Mouse (Mus musculus) limb, embryonic 14.5 days (tissue): ENCODE results near the gene Prrt3. TPM values are rescaled to one million over a fixed set of nuclear protein-coding genes. Genes with fewer than 3 reads are reported as not detected.

ENCODE experiments used
- ATAC-seq: fragments of 200-750 bp; cut with Nextera tagmentation; 2 replicates; pipeline ENCODE4 v1.8.0; 2017; ENCODE audit warnings: low read depth, moderate number of reproducible peaks, moderate TSS enrichment; ENCODE audit not compliant: low FRiP score
- DNase-seq: peaks from one replicate; pipeline ENCODE4 v3.0.0-alpha.2; 2015; ENCODE audit warnings: low spot score
- H3K27ac ChIP-seq: fragments of 300-500 bp; sonication (generic); replicated peaks from 2 replicates; pipeline ENCODE4 v1.5.1; 2014; ENCODE audit warnings: low read depth, mild to moderate bottlenecking, low read length, moderate library complexity, mixed read lengths
- H3K27me3 ChIP-seq: fragments of 300-500 bp; sonication (generic); 2 replicates; pipeline ENCODE4 v1.6.1; 2014; ENCODE audit warnings: low read length, mixed read lengths; ENCODE audit not compliant: control insufficient read depth, insufficient read depth
- H3K36me3 ChIP-seq: fragments of 300-500 bp; sonication (generic); 2 replicates; pipeline ENCODE4 v1.6.1; 2014; ENCODE audit warnings: mild to moderate bottlenecking, low read length, moderate library complexity, mixed read lengths; ENCODE audit not compliant: control insufficient read depth, insufficient read depth
- H3K4me1 ChIP-seq: fragments of 300-500 bp; sonication (generic); 2 replicates; pipeline ENCODE4 v1.6.1; 2014; ENCODE audit warnings: antibody characterized with exemption, low read length, mixed read lengths; ENCODE audit not compliant: control insufficient read depth, insufficient read depth
- H3K4me2 ChIP-seq: fragments of 300-500 bp; sonication (generic); replicated peaks from 2 replicates; pipeline ENCODE4 v1.6.1; 2014; ENCODE audit warnings: low read depth, mild to moderate bottlenecking, low read length, moderate library complexity; ENCODE audit not compliant: severe bottlenecking
- H3K4me3 ChIP-seq: fragments of 300-500 bp; sonication (generic); replicated peaks from 2 replicates; pipeline ENCODE4 v1.5.1; 2014; ENCODE audit warnings: low read length
- H3K9ac ChIP-seq: fragments of 300-500 bp; sonication (generic); 2 replicates; pipeline ENCODE4 v1.6.1; 2014; ENCODE audit warnings: mild to moderate bottlenecking, low read depth, low read length, moderate library complexity; ENCODE audit not compliant: severe bottlenecking
- H3K9me3 ChIP-seq: fragments of 300-500 bp; sonication (generic); 2 replicates; pipeline ENCODE4 v1.6.1; 2016; ENCODE audit warnings: low read length; ENCODE audit not compliant: control insufficient read depth
- POLR2A ChIP-seq: fragments of 200-500 bp; IDR thresholded peaks from 2 replicates; pipeline ENCODE4 v1.8.0; 2012; ENCODE audit warnings: inconsistent platforms, mild to moderate bottlenecking, moderate library complexity, borderline replicate concordance; ENCODE audit not compliant: insufficient read depth, insufficient read length; ENCODE audit errors: extremely low read depth
- WGBS: fragments of 180-500 bp; shearing (Covaris S2); extraction: QIAGEN DNeasy Blood & Tissue Kit; methylation state at CpG from one replicate; pipeline ENCODE4 v1.1.7; 2014; 5-methylcytosine and 5-hydroxymethylcytosine counted together
- polyA plus RNA-seq, 2 experiments: library from polyadenylated mRNA; depleted of rRNA in 1 of 2; stranded (reverse) in 1 of 2; unstranded in 1 of 2; fragments of >200 nt; fragmentation: Nextera tagmentation in 1 of 2; extraction: Ambion mirVana in 1 of 2; gene quantifications; 2 replicates each; pipeline versions ENCODE4 v1.2.1 to v1.2.3; 2012 to 2014

Gene Prrt3
- polyA plus RNA-seq, 2 experiments: 0.36 to 0.73 TPM

GRCm38 (mm10) chr6:113472061-113472460 is 29.7 kb downstream of the Prrt3 start:
- no peak overlapping the region for H3K27ac ChIP-seq
- H3K9me3 ChIP-seq: no peaks in the 10 kb centered on the region
- 0 out of 2 replicates have a peak overlapping the region, but pooled peaks have one; percentile 2 for H3K4me3 ChIP-seq
- peaks cover 3% of the 10 kb centered on the region; the same call in 1 of the 2 replicates for H3K4me1 ChIP-seq
- H3K36me3 ChIP-seq: no peaks in the 10 kb centered on the region
- ATAC-seq (no peak), DNase-seq (no peak)
- H3K27me3 ChIP-seq: peaks cover 11% of the 10 kb centered on the region
- H3K4me2 ChIP-seq: peak overlapping the region; percentile 30; the same call in 1 of the 2 replicates
- 60% methylated on average over 10 of the region's 10 CpGs for WGBS
- no peak overlapping the region for H3K9ac ChIP-seq
- TF ChIP-seq POLR2A: no peak

- no peak for DNase-seq
- peak within 1 kb of the TSS; percentile 2; the same call in 1 of the 2 replicates for H3K4me3 ChIP-seq
- no peak for ATAC-seq
- H3K4me2 ChIP-seq: peak within 1 kb of the TSS; percentile 30
- no peak within 1 kb of the TSS for H3K27ac ChIP-seq
- 20% methylated on average over 12 of the region's 12 CpGs for WGBS
- H3K27me3 ChIP-seq: peaks cover 11% of the 10 kb centered on the region
- TF ChIP-seq POLR2A: no peak
- H3K4me1 ChIP-seq: peaks cover 3% of the 10 kb centered on the region; the same call in 1 of the 2 replicates
- peak within 1 kb of the TSS; percentile 50; the same call in 1 of the 2 replicates for H3K9ac ChIP-seq
- no peaks in the 10 kb centered on the region for H3K9me3 ChIP-seq
- H3K36me3 ChIP-seq: no peaks in the 10 kb centered on the region
Observed at GRCm38 (mm10) chr6:113471297-113471936, 30.3 kb downstream of the Prrt3 start, which contains the start of gene Il17rc. Gene Il17rc, plus strand, starts transcription at chr6:113471427.

- Histone ChIP-seq H3K36me3 (no peaks in the 10 kb centered on the region), H3K9ac (peak overlapping the region; percentile 52), H3K27me3 (peaks cover 11% of the 10 kb centered on the region), H3K9me3 (no peaks in the 10 kb centered on the region), H3K4me1 (peaks cover 3% of the 10 kb centered on the region; the same call in 1 of the 2 replicates), H3K4me2 (peak overlapping the region; percentile 72), H3K27ac (no peak overlapping the region), H3K4me3 (peak overlapping the region; percentile 40)
- 3% methylated on average over 28 of the region's 31 CpGs for WGBS
- ATAC-seq (peak; percentile 76), DNase-seq (peak; percentile 74)
- TF ChIP-seq POLR2A: no peak
Observed at GRCm38 (mm10) chr6:113469432-113469831, 32.3 kb downstream of the Prrt3 start.

DNA sequence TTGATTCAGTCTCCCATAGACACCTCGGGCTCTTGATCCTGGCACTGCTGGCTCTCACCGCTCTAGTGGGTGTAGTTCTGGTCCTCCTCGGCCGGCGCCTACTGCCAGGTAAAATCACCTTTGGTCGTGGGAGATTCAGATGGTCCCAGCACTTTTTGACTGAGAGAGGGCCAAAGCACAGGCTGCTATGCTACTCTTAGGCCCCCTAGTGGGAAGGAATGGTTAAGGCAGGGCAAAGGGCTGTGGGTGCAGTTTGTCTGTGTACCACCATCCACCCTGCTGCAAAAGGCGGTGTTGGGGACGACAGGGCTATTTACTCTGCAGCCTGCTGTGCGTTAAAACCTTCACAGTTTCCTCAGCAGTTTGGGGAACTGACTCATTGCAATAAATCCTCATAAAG is 32.7 kb downstream of the Prrt3 start:
- no peak overlapping the region for H3K27ac ChIP-seq
- H3K9me3 ChIP-seq: no peaks in the 10 kb centered on the region
- H3K27me3 ChIP-seq: peaks cover 11% of the 10 kb centered on the region
- H3K4me1 ChIP-seq: peaks cover 3% of the 10 kb centered on the region; the same call in 1 of the 2 replicates
- TF ChIP-seq POLR2A: no peak
- WGBS: 9% methylated on average over 9 of the region's 9 CpGs
- ATAC-seq: peak; percentile 84
- peak; percentile 77 for DNase-seq
- H3K9ac ChIP-seq: peak overlapping the region; percentile 52; the same call in 1 of the 2 replicates
- H3K36me3 ChIP-seq: no peaks in the 10 kb centered on the region
- peak overlapping the region; percentile 72 for H3K4me2 ChIP-seq
- peak overlapping the region; percentile 40 for H3K4me3 ChIP-seq

- no peak for DNase-seq
- no peak overlapping the region for H3K4me2 ChIP-seq
- no peak overlapping the region for H3K9ac ChIP-seq
- H3K27me3 ChIP-seq: peaks cover 11% of the 10 kb centered on the region
- no peak for ATAC-seq
- TF ChIP-seq POLR2A: no peak
- H3K4me1 ChIP-seq: peaks cover 3% of the 10 kb centered on the region; the same call in 1 of the 2 replicates
- H3K4me3 ChIP-seq: no peak overlapping the region
- WGBS: 62% methylated on average over 3 of the region's 3 CpGs
- no peaks in the 10 kb centered on the region for H3K36me3 ChIP-seq
- no peaks in the 10 kb centered on the region for H3K9me3 ChIP-seq
- no peak overlapping the region for H3K27ac ChIP-seq
Observed at GRCm38 (mm10) chr6:113468512-113468911, 33.2 kb downstream of the Prrt3 start.
